ENCODE assay signal across 9 mouse cellular contexts in the genomic region with DNA sequence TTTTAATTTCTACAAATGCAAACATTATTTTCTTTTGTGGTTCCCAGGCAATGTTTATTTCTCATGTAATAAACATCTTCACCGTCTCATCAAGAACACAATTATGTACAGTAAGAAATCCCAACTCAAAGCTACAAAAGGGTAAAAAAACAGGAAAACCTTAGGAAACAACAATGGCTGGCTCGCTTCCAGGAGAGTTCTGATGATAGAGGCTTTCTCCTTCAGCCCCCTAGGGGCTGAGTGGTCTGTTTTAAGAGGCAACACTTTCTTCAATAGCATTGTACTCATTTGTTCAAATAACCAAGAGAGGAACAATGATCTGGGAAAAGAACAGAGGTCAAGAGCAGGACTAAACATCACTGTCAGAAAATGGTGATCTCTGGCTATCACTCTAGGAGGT.
DNase-seq lines count a peak whose midpoint lies in the region; ATAC-seq and TF ChIP-seq lines count a peak whose summit lies in the region.
"Had no signal": no experiment of that assay in that cellular context is flagged by ENCODE, and none has a peak within 500 bp of the region (broad histone marks: within the 10 kb centered on the region; RNA-seq: fewer than 3 reads in every experiment).

No protein-coding gene starts in this region.

- no peak for TF ChIP-seq POLR2A in heart, adult 2 months (IDR thresholded peaks at IDR 0.05; ENCODE audit: insufficient read depth, low read depth, low read length)

- no peak for ATAC-seq in kidney, postnatal 0 days (replicated peaks; ENCODE audit: low FRiP score, low read depth)
- ATAC-seq in hindbrain, embryonic 11.5 days (ENCODE audit: low FRiP score) = no peak
- ATAC-seq: intestine, embryonic 15.5 days had no signal

- TF ChIP-seq CTCF in heart, adult 2 months (IDR thresholded peaks at IDR 0.05) = peak; percentile 59
- TF ChIP-seq CTCF in kidney, postnatal 0 days (IDR thresholded peaks at IDR 0.05; ENCODE audit: low read depth) = peak; percentile 24; the same call in 1 of the 2 replicates

- TF ChIP-seq EP300 in heart, adult 2 months (IDR thresholded peaks at IDR 0.05; ENCODE audit: insufficient read depth, low read depth, low read length) = no peak

- no peak overlapping the region for H3K4me3 ChIP-seq in heart, adult 2 months
- no peak overlapping the region for H3K4me3 ChIP-seq in kidney, postnatal 0 days (replicated peaks; ENCODE audit: low read depth, low read length)
- no peak overlapping the region for H3K4me3 ChIP-seq in hindbrain, embryonic 11.5 days (ENCODE audit: low read depth, low read length)
- H3K4me3 ChIP-seq: intestine, embryonic 15.5 days had no signal

- intact Hi-C loops in heart, adult 2 months (cut with DNase I) = loop anchor here (5.0 to 10.0 kb wide), 2 partner anchors 81 to 321 kb away; no protein-coding TSS in a partner anchor

- peak overlapping the region; percentile 44; the same call in 1 of the 2 replicates for H3K27ac ChIP-seq in heart, adult 2 months
- H3K27ac ChIP-seq in kidney, postnatal 0 days = 0 out of 2 replicates have a peak overlapping the region, but pooled peaks have one; percentile 25
- H3K27ac ChIP-seq in hindbrain, embryonic 11.5 days (ENCODE audit: low read depth, low read length) = no peak overlapping the region
- H3K27ac ChIP-seq: intestine, embryonic 15.5 days had no signal

- no peak overlapping the region for H3K9ac ChIP-seq in heart, adult 2 months (ENCODE audit: low read depth, low read length)
- H3K9ac ChIP-seq in kidney, postnatal 0 days (ENCODE audit: low read depth, low read length) = no peak overlapping the region
- no peak overlapping the region for H3K9ac ChIP-seq in hindbrain, embryonic 11.5 days (ENCODE audit: low read depth, low read length)
- H3K9ac ChIP-seq: intestine, embryonic 15.5 days had no signal

- no peaks in the 10 kb centered on the region for H3K27me3 ChIP-seq in heart, adult 2 months (ENCODE audit: control insufficient read depth, insufficient read depth, low read length)
- no peaks in the 10 kb centered on the region for H3K27me3 ChIP-seq in kidney, postnatal 0 days (ENCODE audit: insufficient read depth, low read length)
- H3K27me3 ChIP-seq in hindbrain, embryonic 11.5 days (ENCODE audit: control insufficient read depth, insufficient read depth, low read length) = no peaks in the 10 kb centered on the region
- H3K27me3 ChIP-seq: CH12.LX; intestine, embryonic 15.5 days had no signal

- H3K79me2 ChIP-seq in heart, adult 2 months (replicated peaks; ENCODE audit: control insufficient read depth, insufficient read depth, low read length) = no peaks in the 10 kb centered on the region

- H3K36me3 ChIP-seq in heart, adult 2 months (ENCODE audit: control insufficient read depth, insufficient read depth, low read length) = no peaks in the 10 kb centered on the region; the same call in 1 of the 2 replicates
- no peaks in the 10 kb centered on the region for H3K36me3 ChIP-seq in kidney, postnatal 0 days (ENCODE audit: insufficient read depth, low read length)
- no peaks in the 10 kb centered on the region for H3K36me3 ChIP-seq in hindbrain, embryonic 11.5 days (ENCODE audit: control insufficient read depth, insufficient read depth, low read length)
- H3K36me3 ChIP-seq: intestine, embryonic 15.5 days had no signal

- H3K4me2 ChIP-seq in kidney, postnatal 0 days (ENCODE audit: low read length) = no peak overlapping the region
- no peak overlapping the region for H3K4me2 ChIP-seq in hindbrain, embryonic 11.5 days (replicated peaks; ENCODE audit: low read depth, low read length)
- H3K4me2 ChIP-seq: intestine, embryonic 15.5 days had no signal

- WGBS in heart, adult 2 months = 35% methylated on average over 2 of the region's 2 CpGs
- 57% methylated on average over 2 of the region's 2 CpGs for WGBS in kidney, postnatal 0 days
- WGBS in hindbrain, embryonic 11.5 days = 68% methylated on average over 2 of the region's 2 CpGs

- peaks cover 3% of the 10 kb centered on the region for H3K4me1 ChIP-seq in heart, adult 2 months (ENCODE audit: control insufficient read depth, insufficient read depth, low read length)
- no peaks in the 10 kb centered on the region for H3K4me1 ChIP-seq in kidney, postnatal 0 days (replicated peaks; ENCODE audit: insufficient read depth, low read length)
- no peaks in the 10 kb centered on the region for H3K4me1 ChIP-seq in hindbrain, embryonic 11.5 days (replicated peaks; ENCODE audit: control insufficient read depth, insufficient read depth, low read length)
- H3K4me1 ChIP-seq: intestine, embryonic 15.5 days had no signal

- DNase-seq in kidney, adult 18-20 months = peak; percentile 38
- DNase-seq in kidney, adult 11 months = no peak
- peak; percentile 33 for DNase-seq in adrenal gland, postnatal 25 days
- DNase-seq in heart, adult 2 months = peak; percentile 39 to 48
- DNase-seq in kidney, postnatal 0 days (ENCODE audit: low spot score) = peak; percentile 71
- DNase-seq in hindbrain, embryonic 11.5 days (ENCODE audit: low spot score) = no peak
- no peak for DNase-seq in ovary, postnatal 14 days (ENCODE audit: low spot score)

- no peaks in the 10 kb centered on the region for H3K9me3 ChIP-seq in kidney, postnatal 0 days (replicated peaks; ENCODE audit: low read length)
- H3K9me3 ChIP-seq in hindbrain, embryonic 11.5 days (ENCODE audit: control insufficient read depth, low read length) = no peaks in the 10 kb centered on the region
- H3K9me3 ChIP-seq: intestine, embryonic 15.5 days had no signal

Comparison
In these comparisons a context has a peak if more than half of its experiments do, and no peak if none do; other contexts are left out.
1. DNase-seq: peak in kidney, adult 18-20 months (single experiment), adrenal gland, postnatal 25 days (single experiment), heart, adult 2 months (2 of 2) and kidney, postnatal 0 days (single experiment); none in kidney, adult 11 months (single experiment), hindbrain, embryonic 11.5 days (single experiment) and ovary, postnatal 14 days (single experiment).